Comparison of ENCODE assay signal across 17 mouse cellular contexts in genomic region chr6:125447660-125448059, GRCm38 (mm10).
"Had no signal": no experiment of that assay in that cellular context is flagged by ENCODE, and none has a peak within 500 bp of the region (broad histone marks: within the 10 kb centered on the region; RNA-seq: fewer than 3 reads in every experiment).

No protein-coding gene starts in this region.

- H3K4me2 ChIP-seq: liver, embryonic 12.5 days; liver, embryonic 15.5 days; lung, embryonic 15.5 days; midbrain, embryonic 13.5 days had no signal

- H3K36me3 ChIP-seq: liver, embryonic 12.5 days; liver, embryonic 15.5 days; lung, embryonic 15.5 days; midbrain, embryonic 13.5 days had no signal

- H3K4me3 ChIP-seq: layer of hippocampus, adult 2 months; liver, embryonic 12.5 days; liver, embryonic 15.5 days; lung, embryonic 15.5 days; midbrain, embryonic 13.5 days had no signal

- ATAC-seq: intestine, postnatal 0 days; liver, embryonic 12.5 days; midbrain, embryonic 13.5 days; midbrain, embryonic 16.5 days had no signal

- H3K9me3 ChIP-seq: liver, embryonic 12.5 days; liver, embryonic 15.5 days; lung, embryonic 15.5 days; midbrain, embryonic 13.5 days had no signal

- H3K9ac ChIP-seq: liver, embryonic 12.5 days; liver, embryonic 15.5 days; lung, embryonic 15.5 days; midbrain, embryonic 13.5 days had no signal

- H3K27me3 ChIP-seq: liver, embryonic 12.5 days; liver, embryonic 15.5 days; lung, embryonic 15.5 days; midbrain, embryonic 13.5 days had no signal

- H3K4me1 ChIP-seq: liver, embryonic 12.5 days; liver, embryonic 15.5 days; lung, embryonic 15.5 days; midbrain, embryonic 13.5 days had no signal

- DNase-seq: layer of hippocampus, adult 9-11 months; liver; lung, postnatal 10 days; lung, postnatal 4 days; right cerebral cortex, adult 18-20 months; right cerebral cortex, postnatal 14 days; spleen, adult 18-20 months; thymus, adult 18-20 months; thymus, postnatal 36 days had no signal

- H3K27ac ChIP-seq: kidney, postnatal 0 days; layer of hippocampus, adult 2 months; liver, embryonic 12.5 days; liver, embryonic 15.5 days; lung, embryonic 15.5 days; midbrain, embryonic 13.5 days had no signal
